Mouse (Mus musculus) CH12.LX (cell line): ENCODE measurements around the gene Neb. TPM values are rescaled to one million over a fixed set of nuclear protein-coding genes. Genes with fewer than 3 reads are reported as not detected.

Source experiments
- DNase-seq: peaks from one replicate; pipeline ENCODE4 v3.0.0-alpha.2; 2013; ENCODE audit errors: extremely low read depth
- H3K27ac ChIP-seq: 2 replicates; pipeline ENCODE4 v1.5.1; 2012; ENCODE audit warnings: low read depth, mild to moderate bottlenecking, control low read depth, moderate library complexity; ENCODE audit not compliant: insufficient read depth
- H3K27me3 ChIP-seq: replicated peaks from 2 replicates; pipeline ENCODE3; 2012; ENCODE audit warnings: inconsistent platforms
- H3K36me3 ChIP-seq, 2 experiments: replicated peaks in 1 of 2; 2 replicates each; pipeline versions ENCODE3 to v1.6.1; 2012; ENCODE audit warnings: inconsistent platforms in 1 of 2, low read length in 1 of 2, mild to moderate bottlenecking in 1 of 2, mixed read lengths in 1 of 2, moderate library complexity in 1 of 2; ENCODE audit not compliant: control insufficient read depth in 1 of 2, insufficient read depth in 1 of 2
- H3K4me1 ChIP-seq, 2 experiments: 2 replicates each; pipeline ENCODE4 v1.6.1; 2012; ENCODE audit warnings: inconsistent platforms in 1 of 2, moderate library complexity in 1 of 2; ENCODE audit not compliant: insufficient read depth in 2 of 2, control insufficient read depth in 1 of 2
- H3K4me2 ChIP-seq: 2 replicates; pipeline ENCODE4 v1.6.1; 2012; ENCODE audit warnings: low read depth, mild to moderate bottlenecking, control low read depth; ENCODE audit not compliant: poor library complexity, insufficient read depth, severe bottlenecking
- H3K4me3 ChIP-seq, 3 experiments: fragments of 150-350 bp in 1 of 3; sonication (generic) in 1 of 3; replicated peaks in 1 of 3; 2 replicates each; pipeline versions ENCODE3 to v1.5.1; 2011 to 2012; ENCODE audit warnings: low read depth in 2 of 3, low read length in 2 of 3, mild to moderate bottlenecking in 2 of 3, moderate library complexity in 2 of 3, control low read depth in 1 of 3, improper control_type of control experiment in 1 of 3, inconsistent platforms in 1 of 3, mixed read lengths in 1 of 3; ENCODE audit not compliant: poor library complexity in 1 of 3
- H3K79me2 ChIP-seq: replicated peaks from 2 replicates; pipeline ENCODE4 v1.6.1; 2012; ENCODE audit warnings: mild to moderate bottlenecking, moderate library complexity; ENCODE audit not compliant: control insufficient read depth, poor library complexity, insufficient read depth, severe bottlenecking; ENCODE audit errors: extremely low read depth
- H3K9ac ChIP-seq: 2 replicates; pipeline ENCODE4 v1.6.1; 2012; ENCODE audit warnings: low read depth, mild to moderate bottlenecking, control low read depth, moderate library complexity; ENCODE audit not compliant: insufficient read depth
- H3K9me3 ChIP-seq: replicated peaks from 2 replicates; pipeline ENCODE3; 2012; ENCODE audit warnings: low read length, inconsistent platforms, mixed read lengths
- CHD1 ChIP-seq: IDR thresholded peaks from 2 replicates; pipeline ENCODE4 v1.6.1; 2012; ENCODE audit warnings: low read depth, low read length, improper control_type of control experiment, inconsistent platforms
- E2F4 ChIP-seq: IDR thresholded peaks from 2 replicates; pipeline ENCODE4 v1.6.1; 2011; ENCODE audit warnings: low read depth, low read length, improper control_type of control experiment; ENCODE audit not compliant: insufficient replicate concordance
- EP300 ChIP-seq: IDR thresholded peaks from 2 replicates; pipeline ENCODE4 v1.6.1; 2011; ENCODE audit warnings: low read length, improper control_type of control experiment
- GABPA ChIP-seq: IDR thresholded peaks from 2 replicates; pipeline ENCODE4 v1.6.1; 2012; ENCODE audit warnings: low read depth, low read length, improper control_type of control experiment, inconsistent platforms; ENCODE audit not compliant: insufficient replicate concordance
- HCFC1 ChIP-seq: IDR thresholded peaks from 2 replicates; pipeline ENCODE4 v1.6.1; 2012; ENCODE audit warnings: low read depth, mild to moderate bottlenecking, inconsistent platforms, low read length, improper control_type of control experiment
- JUN ChIP-seq: IDR thresholded peaks from 2 replicates; pipeline ENCODE4 v1.6.1; 2011; ENCODE audit warnings: low read depth, mild to moderate bottlenecking, low read length, improper control_type of control experiment, moderate library complexity; ENCODE audit not compliant: insufficient read depth
- KAT2A ChIP-seq: IDR thresholded peaks from 2 replicates; pipeline ENCODE4 v1.6.1; 2012; ENCODE audit warnings: low read length, improper control_type of control experiment, inconsistent platforms; ENCODE audit not compliant: insufficient replicate concordance
- MAFK ChIP-seq: IDR thresholded peaks from 2 replicates; pipeline ENCODE4 v1.6.1; 2011; ENCODE audit warnings: low read length, improper control_type of control experiment; ENCODE audit not compliant: insufficient replicate concordance
- MAX ChIP-seq: IDR thresholded peaks from 2 replicates; pipeline ENCODE4 v1.6.1; 2011; ENCODE audit warnings: low read length, improper control_type of control experiment
- MAZ ChIP-seq: IDR thresholded peaks from 2 replicates; pipeline ENCODE4 v1.6.1; 2012; ENCODE audit warnings: low read depth, mild to moderate bottlenecking, inconsistent platforms, low read length, improper control_type of control experiment, moderate library complexity
- NELFE ChIP-seq: IDR thresholded peaks from 2 replicates; pipeline ENCODE4 v1.6.1; 2011; ENCODE audit warnings: low read depth, low read length, improper control_type of control experiment
- NRF1 ChIP-seq: IDR thresholded peaks from 2 replicates; pipeline ENCODE4 v1.6.1; 2014; ENCODE audit warnings: low read depth, mild to moderate bottlenecking, inconsistent platforms, low read length, improper control_type of control experiment, moderate library complexity
- RCOR1 ChIP-seq: conservative IDR thresholded peaks from 2 replicates; pipeline ENCODE4 v1.6.1; 2012; ENCODE audit warnings: low read depth, mild to moderate bottlenecking, inconsistent platforms, low read length, improper control_type of control experiment
- SMC3 ChIP-seq: IDR thresholded peaks from 2 replicates; pipeline ENCODE4 v1.6.1; 2011; ENCODE audit warnings: low read depth, low read length, improper control_type of control experiment
- UBTF ChIP-seq: IDR thresholded peaks from 2 replicates; pipeline ENCODE4 v1.6.1; 2012; ENCODE audit warnings: low read depth, mild to moderate bottlenecking, inconsistent platforms, low read length, improper control_type of control experiment, moderate library complexity
- USF2 ChIP-seq: conservative IDR thresholded peaks from 2 replicates; pipeline ENCODE4 v1.6.1; 2011; ENCODE audit warnings: low read depth, low read length, improper control_type of control experiment
- ZKSCAN1 ChIP-seq: IDR thresholded peaks from 2 replicates; pipeline ENCODE4 v1.6.1; 2012; ENCODE audit warnings: low read depth, inconsistent platforms, low read length, improper control_type of control experiment, borderline replicate concordance
- dilution Hi-C: fragments of 300-500 bp; cut with MboI; formaldehyde crosslinking; loops from 2 replicates; pipeline ENCODE4 v1.14.3; 2020; ENCODE audit warnings: low sequenced_read_pairs; ENCODE audit not compliant: extremely low pct_unique_long_range_greater_than_20kb, extremely low pct_ligation_motif_present
- in situ Hi-C: fragments of 300-500 bp; cut with MboI; formaldehyde crosslinking; loops from 3 replicates; pipeline ENCODE4 v1.14.3; 2019; ENCODE audit warnings: low sequenced_read_pairs, low pct_ligation_motif_present, low pct_unique_long_range_greater_than_20kb, mixed read lengths
- polyA plus RNA-seq: library from polyadenylated mRNA; unstranded; fragments of >175 nt; gene quantifications from 2 replicates; pipeline ENCODE4 v1.2.1, GENCODE M21; 2012; ENCODE audit warnings: low read depth; ENCODE audit not compliant: insufficient read length
- total RNA-seq, 2 experiments: library from RNA; depleted of rRNA; stranded (reverse); fragments of 300-350 nt in 1 of 2; fragments of >200 nt in 1 of 2; gene quantifications; 2 replicates each; pipeline ENCODE4 v1.2.3; 2012 to 2014

Neb gene
- total and polyA plus RNA-seq, 3 experiments: 1.5 to 1.8 (median 1.7) TPM

- Histone ChIP-seq H3K79me2 (no peaks in the 10 kb centered on the region), H3K4me3 (no peak overlapping the region), H3K9me3 (no peaks in the 10 kb centered on the region), H3K36me3 (no peaks in the 10 kb centered on the region), H3K27me3 (no peaks in the 10 kb centered on the region), H3K27ac (no peak overlapping the region), H3K9ac (no peak overlapping the region), H3K4me1 (no peaks in the 10 kb centered on the region), H3K4me2 (no peak overlapping the region)
- dilution Hi-C loops (no loop called here), in situ Hi-C loops (no loop called here)
- TF ChIP-seq CHD1: no peak
- no peak for TF ChIP-seq UBTF
- no peak for TF ChIP-seq MAZ
- no peak for TF ChIP-seq USF2
- TF ChIP-seq RCOR1: no peak
- no peak for TF ChIP-seq KAT2A
- no peak for TF ChIP-seq SMC3
- no peak for TF ChIP-seq EP300
- no peak for TF ChIP-seq ZKSCAN1
- TF ChIP-seq HCFC1: no peak
- no peak for TF ChIP-seq JUN
- TF ChIP-seq GABPA: no peak
- no peak for TF ChIP-seq MAFK
- no peak for TF ChIP-seq E2F4
- no peak for DNase-seq
Observed at GRCm38 (mm10) chr2:52212561-52212961, 165.7 kb downstream of the Neb start.

- Histone ChIP-seq H3K79me2 (no peaks in the 10 kb centered on the region), H3K36me3 (no peaks in the 10 kb centered on the region), H3K9me3 (no peaks in the 10 kb centered on the region), H3K4me2 (no peak overlapping the region), H3K27ac (no peak overlapping the region), H3K9ac (no peak overlapping the region), H3K4me3 (no peak overlapping the region), H3K27me3 (no peaks in the 10 kb centered on the region), H3K4me1 (no peaks in the 10 kb centered on the region)
- TF ChIP-seq E2F4: no peak
- no peak for TF ChIP-seq NELFE
- no peak for TF ChIP-seq USF2
- TF ChIP-seq KAT2A: no peak
- no peak for TF ChIP-seq NRF1
- no peak for TF ChIP-seq MAX
- DNase-seq: no peak
- in situ Hi-C loops (no loop called here), dilution Hi-C loops (no loop called here)
Observed at GRCm38 (mm10) chr2:52211358-52211899, 166.8 kb downstream of the Neb start.
